Mouse (Mus musculus) neural tube, embryonic 11.5 days (tissue): ENCODE measurements around the gene Clic6. TPM values are rescaled to one million over a fixed set of nuclear protein-coding genes. Genes with fewer than 3 reads are reported as not detected.
"Not testable (repeated sequence)": the region's sequence is repeated elsewhere in the genome, so short reads cannot be mapped to it uniquely, and the experiment has no call there.

Source experiments
- ATAC-seq: fragments of 200-750 bp; cut with Nextera tagmentation; 2 replicates; pipeline ENCODE4 v1.8.0; 2017; ENCODE audit warnings: moderate number of reproducible peaks, mild to moderate bottlenecking, moderate TSS enrichment, moderate library complexity; ENCODE audit not compliant: insufficient read depth, low FRiP score, low TSS enrichment
- DNase-seq: peaks from one replicate; pipeline ENCODE4 v3.0.0-alpha.2; 2015; ENCODE audit warnings: low spot score
- H3K27ac ChIP-seq: fragments of 300-500 bp; sonication (generic); 2 replicates; pipeline ENCODE4 v1.5.1; 2014; ENCODE audit warnings: low read depth, mild to moderate bottlenecking, low read length
- H3K27me3 ChIP-seq: fragments of 300-500 bp; sonication (generic); 2 replicates; pipeline ENCODE4 v1.6.1; 2014; ENCODE audit warnings: mild to moderate bottlenecking, low read length, mixed read lengths; ENCODE audit not compliant: control insufficient read depth, insufficient read depth
- H3K36me3 ChIP-seq: fragments of 300-500 bp; sonication (generic); 2 replicates; pipeline ENCODE4 v1.6.1; 2014; ENCODE audit warnings: mild to moderate bottlenecking, low read length, moderate library complexity, mixed read lengths; ENCODE audit not compliant: control insufficient read depth, insufficient read depth
- H3K4me1 ChIP-seq: fragments of 300-500 bp; sonication (generic); 2 replicates; pipeline ENCODE4 v1.6.1; 2014; ENCODE audit warnings: low read length, mixed read lengths; ENCODE audit not compliant: control insufficient read depth, insufficient read depth
- H3K4me2 ChIP-seq: fragments of 300-500 bp; sonication (generic); 2 replicates; pipeline ENCODE4 v1.6.1; 2014; ENCODE audit warnings: low read depth, mild to moderate bottlenecking, moderate library complexity
- H3K4me3 ChIP-seq: fragments of 300-500 bp; sonication (generic); 2 replicates; pipeline ENCODE4 v1.5.1; 2014; ENCODE audit warnings: low read depth, low read length
- H3K9ac ChIP-seq: fragments of 300-500 bp; sonication (generic); 2 replicates; pipeline ENCODE4 v1.6.1; 2014; ENCODE audit warnings: mild to moderate bottlenecking, low read length
- H3K9me3 ChIP-seq: fragments of 300-500 bp; sonication (generic); 2 replicates; pipeline ENCODE4 v1.6.1; 2016; ENCODE audit warnings: low read length; ENCODE audit not compliant: control insufficient read depth
- WGBS: fragments of 180-500 bp; shearing (Covaris S2); extraction: QIAGEN DNeasy Blood & Tissue Kit; methylation state at CpG from one replicate; pipeline ENCODE4 v1.1.7; 2014; 5-methylcytosine and 5-hydroxymethylcytosine counted together
- polyA plus RNA-seq: library from polyadenylated mRNA; unstranded; fragments of >200 nt; fragmentation: Nextera tagmentation; extraction: Ambion mirVana; gene quantifications from 2 replicates; pipeline ENCODE4 v1.2.1, GENCODE M21; 2014

The Clic6 gene
- polyA plus RNA-seq, 1 experiment from 2014 or later = 0.34 TPM

- Histone ChIP-seq H3K9ac (no peak overlapping the region), H3K4me3 (no peak overlapping the region), H3K9me3 (no peaks in the 10 kb centered on the region), H3K27ac (no peak overlapping the region), H3K4me1 (no peaks in the 10 kb centered on the region; the same call in 1 of the 2 replicates), H3K27me3 (peaks cover 24% of the 10 kb centered on the region), H3K4me2 (no peak overlapping the region), H3K36me3 (no peaks in the 10 kb centered on the region)
- WGBS = 85% methylated on average over 5 of the region's 5 CpGs
- ATAC-seq (no peak), DNase-seq (no peak)
These were observed 17.6 kb downstream of the Clic6 start for GRCm38 (mm10) chr16:92503105-92503504.

- Histone ChIP-seq H3K9me3 (no peaks in the 10 kb centered on the region), H3K4me2 (no peak overlapping the region), H3K27me3 (no peaks in the 10 kb centered on the region), H3K27ac (no peak overlapping the region), H3K4me3 (no peak overlapping the region), H3K9ac (no peak overlapping the region), H3K4me1 (no peaks in the 10 kb centered on the region), H3K36me3 (no peaks in the 10 kb centered on the region)
- DNase-seq = no peak
- 82% methylated on average over 4 of the region's 4 CpGs for WGBS
- no peak for ATAC-seq
These were observed 22.0 kb downstream of the Clic6 start for GRCm38 (mm10) chr16:92507573-92507972.

- H3K9me3 ChIP-seq = no peaks in the 10 kb centered on the region
- no peak overlapping the region for H3K4me3 ChIP-seq
- no peaks in the 10 kb centered on the region for H3K36me3 ChIP-seq
- H3K4me1 ChIP-seq = no peaks in the 10 kb centered on the region
- ATAC-seq = no peak
- no peak overlapping the region for H3K4me2 ChIP-seq
- H3K27ac ChIP-seq = no peak overlapping the region
- DNase-seq = no peak
- H3K27me3 ChIP-seq = no peaks in the 10 kb centered on the region
- 82% methylated on average over 13 of the region's 13 CpGs for WGBS
- H3K9ac ChIP-seq = no peak overlapping the region
These were observed 25.6 kb downstream of the Clic6 start for GRCm38 (mm10) chr16:92510835-92511772.

GRCm38 (mm10) chr16:92511773-92512391 lies 26.3 kb downstream of the Clic6 start:
- H3K27me3 ChIP-seq = no peaks in the 10 kb centered on the region

GRCm38 (mm10) chr16:92514896-92515295 lies 29.4 kb downstream of the Clic6 start:
- not testable (repeated sequence) for H3K9me3 ChIP-seq, H3K4me3 ChIP-seq, H3K4me2 ChIP-seq, DNase-seq, H3K4me1 ChIP-seq, ATAC-seq, H3K9ac ChIP-seq, H3K27me3 ChIP-seq, H3K36me3 ChIP-seq, H3K27ac ChIP-seq
- 84% methylated on average over 8 of the region's 9 CpGs for WGBS

More at GRCm38 (mm10) chr16:92511773-92512391, 26.3 kb downstream of the Clic6 start:
- H3K9me3 ChIP-seq = no peaks in the 10 kb centered on the region
- no peak for DNase-seq
- no peak overlapping the region for H3K9ac ChIP-seq
- ATAC-seq = no peak
- WGBS = 57% methylated on average over 5 of the region's 5 CpGs
- no peak overlapping the region for H3K4me3 ChIP-seq
- H3K4me2 ChIP-seq = no peak overlapping the region
- H3K27ac ChIP-seq = no peak overlapping the region
- H3K36me3 ChIP-seq = no peaks in the 10 kb centered on the region
- no peaks in the 10 kb centered on the region for H3K4me1 ChIP-seq

- Histone ChIP-seq H3K4me3 (no peak overlapping the region), H3K4me2 (no peak overlapping the region), H3K9ac (no peak overlapping the region), H3K36me3 (no peaks in the 10 kb centered on the region), H3K9me3 (no peaks in the 10 kb centered on the region), H3K27me3 (no peaks in the 10 kb centered on the region), H3K4me1 (no peaks in the 10 kb centered on the region), H3K27ac (no peak overlapping the region)
- DNase-seq (no peak), ATAC-seq (no peak)
- 90% methylated on average over 9 of the region's 9 CpGs for WGBS
These were observed 30.6 kb downstream of the Clic6 start for GRCm38 (mm10) chr16:92516139-92516538.

GRCm38 (mm10) chr16:92518718-92519117 lies 33.2 kb downstream of the Clic6 start:
- Histone ChIP-seq H3K36me3 (no peaks in the 10 kb centered on the region), H3K4me3 (no peak overlapping the region), H3K9me3 (no peaks in the 10 kb centered on the region), H3K4me1 (no peaks in the 10 kb centered on the region), H3K27ac (no peak overlapping the region), H3K9ac (no peak overlapping the region), H3K27me3 (no peaks in the 10 kb centered on the region), H3K4me2 (no peak overlapping the region)
- no peak for ATAC-seq
- no peak for DNase-seq
- 43% methylated on average over 4 of the region's 4 CpGs for WGBS

- Histone ChIP-seq H3K4me1 (no peaks in the 10 kb centered on the region), H3K4me2 (no peak overlapping the region), H3K9ac (no peak overlapping the region), H3K27me3 (no peaks in the 10 kb centered on the region), H3K36me3 (no peaks in the 10 kb centered on the region), H3K4me3 (no peak overlapping the region), H3K9me3 (no peaks in the 10 kb centered on the region), H3K27ac (no peak overlapping the region)
- ATAC-seq (no peak), DNase-seq (peak; percentile 43)
- 52% methylated on average over 13 of the region's 13 CpGs for WGBS
These were observed 34.4 kb downstream of the Clic6 start for GRCm38 (mm10) chr16:92519820-92520492.
